Mouse (Mus musculus) forebrain, embryonic 12.5 days (tissue): ENCODE data around the gene 2310057M21Rik. TPM values are rescaled to one million over a fixed set of nuclear protein-coding genes. Genes with fewer than 3 reads are reported as not detected.
"Not testable (repeated sequence)": the region's sequence is repeated elsewhere in the genome, so short reads cannot be mapped to it uniquely, and the experiment has no call there.

Experiments
- ATAC-seq: fragments of 200-750 bp; cut with Nextera tagmentation; 2 replicates; pipeline ENCODE4 v1.8.0; 2017; ENCODE audit warnings: moderate TSS enrichment; ENCODE audit not compliant: low FRiP score
- H3K27ac ChIP-seq: fragments of 300-500 bp; sonication (generic); 2 replicates; pipeline ENCODE4 v1.5.1; 2016; ENCODE audit warnings: mild to moderate bottlenecking
- H3K27me3 ChIP-seq: fragments of 300-500 bp; sonication (generic); 2 replicates; pipeline ENCODE4 v1.6.1; 2016; ENCODE audit warnings: mild to moderate bottlenecking
- H3K36me3 ChIP-seq: fragments of 300-500 bp; sonication (generic); replicated peaks from 2 replicates; pipeline ENCODE4 v1.6.1; 2016; ENCODE audit warnings: mild to moderate bottlenecking
- H3K4me1 ChIP-seq: fragments of 300-500 bp; sonication (generic); 2 replicates; pipeline ENCODE4 v1.6.1; 2016
- H3K4me2 ChIP-seq: fragments of 300-500 bp; sonication (generic); 2 replicates; pipeline ENCODE4 v1.6.1; 2016; ENCODE audit warnings: mild to moderate bottlenecking, moderate library complexity
- H3K4me3 ChIP-seq: fragments of 300-500 bp; sonication (generic); replicated peaks from 2 replicates; pipeline ENCODE4 v1.5.1; 2016; ENCODE audit warnings: mild to moderate bottlenecking
- H3K9ac ChIP-seq: fragments of 300-500 bp; sonication (generic); 2 replicates; pipeline ENCODE4 v1.6.1; 2016; ENCODE audit warnings: mild to moderate bottlenecking
- H3K9me3 ChIP-seq: fragments of 300-500 bp; sonication (generic); 2 replicates; pipeline ENCODE4 v1.6.1; 2016
- WGBS: fragments of 180-500 bp; shearing (Covaris S2); methylation state at CpG from one replicate; pipeline ENCODE4 v1.1.7; 2016; 5-methylcytosine and 5-hydroxymethylcytosine counted together
- polyA plus RNA-seq: library from polyadenylated mRNA; unstranded; fragments of >200 nt; fragmentation: Nextera tagmentation; extraction: Ambion mirVana; gene quantifications from 2 replicates; pipeline ENCODE4 v1.2.1, GENCODE M21; 2016

The 2310057M21Rik gene
- 17.3 and 20.8 TPM in 2 replicates for polyA plus RNA-seq

DNA sequence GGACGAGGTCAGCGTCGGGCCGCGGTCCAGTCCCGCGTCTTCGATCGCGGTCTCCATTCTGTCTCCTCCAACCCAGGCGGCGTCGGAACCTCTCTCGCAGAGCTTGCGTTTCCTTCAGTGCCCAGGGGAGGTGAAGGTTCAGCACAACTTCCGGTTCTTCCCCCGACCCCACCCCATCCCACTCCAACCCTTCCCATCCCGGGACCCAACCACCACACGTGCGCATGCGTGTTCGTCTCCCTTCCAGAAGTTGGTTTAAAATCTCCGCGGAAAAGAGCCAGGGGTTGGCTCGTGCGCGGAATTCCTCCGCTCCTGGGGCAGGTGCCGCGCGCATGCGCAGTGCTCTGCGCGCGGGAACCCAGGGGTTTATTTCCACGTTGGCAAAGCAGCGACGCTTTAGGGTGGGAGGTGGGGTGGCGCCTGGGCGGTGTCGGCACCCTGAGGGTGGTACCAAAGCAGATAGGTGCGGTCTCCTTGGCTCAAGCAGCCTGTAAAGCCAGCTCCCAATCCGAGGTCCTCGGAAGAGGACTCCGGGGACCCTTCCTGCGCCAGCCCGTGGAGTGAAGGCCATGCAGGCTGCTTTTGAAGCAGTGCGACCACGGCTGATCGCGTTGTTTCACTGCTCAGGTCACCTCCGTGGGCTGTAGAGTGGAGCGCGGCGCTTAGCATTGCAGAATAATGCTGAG lies at the start of gene 2310057M21Rik:
2310057M21Rik (minus strand) TSS at position 145 of the 686 bp plus-strand sequence.
- ATAC-seq: peak; percentile 97
- under 1% methylated on average over 55 of the region's 55 CpGs for WGBS
- Histone ChIP-seq H3K4me2 (peak within 1 kb of the TSS; percentile 73), H3K9ac (peak within 1 kb of the TSS; percentile 81), H3K4me3 (peak within 1 kb of the TSS; percentile 78), H3K27ac (peak within 1 kb of the TSS; percentile 82), H3K27me3 (peaks cover 6% of the 10 kb centered on the region), H3K4me1 (peaks cover 15% of the 10 kb centered on the region), H3K36me3 (peaks cover 12% of the 10 kb centered on the region), H3K9me3 (no peaks in the 10 kb centered on the region)

DNA sequence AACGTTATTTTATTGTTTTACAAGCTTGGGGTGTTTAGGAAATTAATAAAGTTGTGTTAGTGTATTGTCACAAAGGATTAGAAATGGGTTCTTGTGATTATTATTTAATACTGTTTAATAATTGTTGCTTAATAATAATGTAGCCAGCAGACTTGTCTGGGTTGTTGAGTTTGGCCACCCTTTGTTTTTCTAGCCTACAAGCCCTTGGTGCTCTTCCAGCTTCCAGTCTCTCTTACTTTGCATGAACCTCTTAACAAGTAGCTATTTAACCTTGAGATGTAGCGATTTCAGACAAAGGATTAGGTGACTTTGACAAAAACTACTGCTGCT lies 49.3 kb upstream of the 2310057M21Rik start:
- H3K36me3 ChIP-seq: no peaks in the 10 kb centered on the region; the same call in 1 of the 2 replicates
- no peak overlapping the region for H3K9ac ChIP-seq
- 83% methylated on average over 2 of the region's 2 CpGs for WGBS
- ATAC-seq: no peak
- H3K4me3 ChIP-seq: no peak overlapping the region
- no peak overlapping the region for H3K4me2 ChIP-seq
- peaks cover 20% of the 10 kb centered on the region for H3K4me1 ChIP-seq
- no peaks in the 10 kb centered on the region for H3K27me3 ChIP-seq
- H3K27ac ChIP-seq: no peak overlapping the region
- no peaks in the 10 kb centered on the region for H3K9me3 ChIP-seq

DNA sequence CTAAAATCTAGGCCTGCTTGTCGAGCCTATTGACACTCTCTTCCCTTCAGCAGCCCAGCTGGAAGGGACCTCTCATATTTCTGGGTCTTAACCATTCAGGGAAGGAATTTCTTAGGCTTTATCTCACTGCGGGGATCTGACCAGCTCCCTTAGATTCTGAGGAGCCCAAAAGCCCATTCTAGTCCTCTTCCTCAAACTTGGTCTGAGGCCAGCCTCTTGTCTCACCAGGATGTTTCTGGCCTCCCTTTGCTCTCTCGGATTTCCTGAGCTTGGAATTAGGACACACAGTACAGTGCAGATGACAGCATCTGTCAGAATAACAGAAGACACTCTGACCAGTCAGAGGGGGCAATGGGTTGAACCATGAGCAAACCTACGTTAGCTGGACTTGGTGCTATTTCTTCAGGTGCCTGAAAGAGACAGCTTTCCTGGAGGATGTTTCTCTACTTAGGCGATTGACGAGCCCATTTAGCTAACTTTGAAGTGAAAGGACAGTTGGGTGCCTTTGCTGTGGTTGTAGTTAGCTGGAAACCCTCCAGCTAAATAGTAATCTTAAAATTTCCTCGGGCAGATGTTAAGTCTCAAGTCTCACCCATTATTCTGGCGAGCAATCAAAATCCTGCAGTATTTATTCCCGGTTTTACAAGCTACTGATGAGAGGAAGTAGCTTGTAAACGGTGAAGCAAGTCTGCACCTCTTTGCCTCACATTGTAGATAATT lies 48.8 kb upstream of the 2310057M21Rik start:
- H3K27ac ChIP-seq: no peak overlapping the region
- H3K27me3 ChIP-seq: no peaks in the 10 kb centered on the region
- no peaks in the 10 kb centered on the region for H3K9me3 ChIP-seq
- peak overlapping the region; percentile 65 for H3K4me2 ChIP-seq
- H3K9ac ChIP-seq: peak overlapping the region; percentile 62
- peak overlapping the region; percentile 79 for H3K4me3 ChIP-seq
- no peaks in the 10 kb centered on the region; the same call in 1 of the 2 replicates for H3K36me3 ChIP-seq
- peaks cover 20% of the 10 kb centered on the region for H3K4me1 ChIP-seq
- 68% methylated on average over 10 of the region's 10 CpGs for WGBS
- ATAC-seq: no peak

DNA sequence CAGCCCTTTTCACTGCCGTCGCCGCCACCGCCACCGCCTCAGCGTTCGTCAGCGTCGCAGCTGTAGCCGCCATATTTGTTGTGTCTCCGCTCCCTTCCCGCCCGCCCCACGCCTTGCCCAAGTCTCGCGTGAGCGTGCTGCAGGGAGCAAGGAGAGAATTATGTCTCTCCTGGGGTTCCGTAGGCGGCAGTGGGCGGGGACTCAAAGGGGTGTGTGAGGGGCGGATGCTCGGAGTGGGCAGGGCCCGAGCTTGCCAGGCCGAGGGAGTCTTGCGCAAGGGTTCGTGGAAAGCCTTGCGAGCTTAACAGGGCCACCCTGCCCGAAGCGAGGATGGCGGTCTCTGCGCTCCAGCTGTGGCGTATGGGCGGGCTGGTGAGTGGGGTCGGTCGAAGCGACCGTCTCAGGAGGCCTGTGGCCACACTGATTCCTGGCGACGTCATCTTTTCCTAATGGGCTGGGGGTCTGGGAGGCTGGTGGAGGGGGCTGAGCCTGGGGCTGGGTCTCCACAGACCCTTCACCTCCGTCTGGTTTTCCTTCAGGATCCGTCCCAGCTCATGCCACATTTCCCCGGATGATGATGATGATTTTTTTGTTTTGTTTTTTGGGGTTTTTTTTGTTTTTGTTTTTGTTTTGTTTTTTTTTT lies 48.0 kb upstream of the 2310057M21Rik start, which contains the start of the genes Ikzf5 and Acadsb:
Ikzf5 (minus strand) TSS at position 106 of the 643 bp plus-strand sequence.
Acadsb (plus strand) TSS at position 186 of the 643 bp plus-strand sequence.
- Histone ChIP-seq H3K27ac (peak within 1 kb of the TSS; percentile 74), H3K4me1 (peaks cover 20% of the 10 kb centered on the region), H3K36me3 (no peaks in the 10 kb centered on the region; the same call in 1 of the 2 replicates), H3K9ac (peak within 1 kb of the TSS; percentile 93), H3K27me3 (no peaks in the 10 kb centered on the region), H3K9me3 (no peaks in the 10 kb centered on the region), H3K4me2 (peak within 1 kb of the TSS; percentile 65), H3K4me3 (peak within 1 kb of the TSS; percentile 79)
- under 1% methylated on average over 42 of the region's 42 CpGs for WGBS
- peak; percentile 99 for ATAC-seq

DNA sequence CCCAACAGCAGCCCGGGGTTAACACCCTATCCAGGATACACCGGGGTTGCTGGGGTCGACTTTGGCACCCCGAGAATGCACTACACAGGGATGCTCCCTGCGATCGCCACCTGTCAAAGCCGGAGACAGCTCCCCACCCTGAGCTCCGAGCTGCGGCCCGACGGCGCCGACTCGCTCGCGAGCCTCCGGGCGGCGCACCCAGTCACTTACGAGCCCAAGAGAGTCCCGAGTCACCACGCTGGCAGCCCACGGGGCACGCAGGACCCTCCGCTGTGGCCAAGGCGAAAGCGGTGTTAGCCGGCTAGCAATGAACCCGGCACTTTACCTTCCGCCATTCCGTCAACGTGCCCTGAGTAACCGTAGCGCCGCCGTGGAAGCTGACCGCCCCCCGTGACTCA lies 47.4 kb upstream of the 2310057M21Rik start:
- ATAC-seq: peak; percentile 67
- under 1% methylated on average over 38 of the region's 38 CpGs for WGBS
- Histone ChIP-seq H3K9me3 (no peaks in the 10 kb centered on the region), H3K4me3 (peak overlapping the region; percentile 79), H3K27ac (peak overlapping the region; percentile 74; the same call in 1 of the 2 replicates), H3K4me2 (peak overlapping the region; percentile 65), H3K27me3 (no peaks in the 10 kb centered on the region), H3K4me1 (peaks cover 20% of the 10 kb centered on the region), H3K36me3 (no peaks in the 10 kb centered on the region; the same call in 1 of the 2 replicates), H3K9ac (peak overlapping the region; percentile 93)

DNA sequence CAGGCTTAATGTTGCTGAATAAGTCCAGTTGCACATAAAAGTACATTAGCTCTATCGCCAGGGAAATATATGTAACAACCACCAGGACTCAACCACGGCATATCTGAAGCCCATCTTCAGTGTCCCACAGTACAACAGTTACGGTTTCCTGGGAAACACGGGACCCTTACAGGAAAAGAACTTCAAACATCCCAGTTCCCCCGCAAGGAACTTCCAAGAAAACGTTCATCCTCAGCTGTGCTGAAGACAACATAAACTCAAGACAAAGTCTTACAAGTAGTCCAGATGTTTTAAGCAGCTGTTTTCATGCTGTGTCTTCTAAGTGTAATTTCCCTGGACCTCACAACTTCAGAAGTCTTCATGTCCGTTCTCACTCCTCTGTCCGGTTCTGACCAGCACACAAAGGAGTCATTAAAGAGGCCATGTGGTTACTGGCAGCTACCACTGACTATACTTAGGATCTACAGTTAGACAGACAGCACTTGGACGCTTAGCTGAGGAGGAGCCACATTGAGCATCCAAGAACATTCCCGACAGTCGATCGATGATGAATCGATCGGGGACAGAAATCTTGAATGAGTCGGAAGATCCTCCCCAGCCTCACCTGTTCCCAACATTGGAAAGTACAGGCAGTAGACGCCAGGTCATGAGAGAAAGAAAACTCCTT lies 46.9 kb upstream of the 2310057M21Rik start:
- Histone ChIP-seq H3K4me1 (peaks cover 20% of the 10 kb centered on the region), H3K9ac (peak overlapping the region; percentile 93), H3K36me3 (no peaks in the 10 kb centered on the region; the same call in 1 of the 2 replicates), H3K27ac (no peak overlapping the region; the same call in 1 of the 2 replicates), H3K9me3 (no peaks in the 10 kb centered on the region), H3K27me3 (no peaks in the 10 kb centered on the region), H3K4me2 (peak overlapping the region; percentile 65), H3K4me3 (peak overlapping the region; percentile 79)
- ATAC-seq: no peak
- WGBS: 9% methylated on average over 16 of the region's 16 CpGs

DNA sequence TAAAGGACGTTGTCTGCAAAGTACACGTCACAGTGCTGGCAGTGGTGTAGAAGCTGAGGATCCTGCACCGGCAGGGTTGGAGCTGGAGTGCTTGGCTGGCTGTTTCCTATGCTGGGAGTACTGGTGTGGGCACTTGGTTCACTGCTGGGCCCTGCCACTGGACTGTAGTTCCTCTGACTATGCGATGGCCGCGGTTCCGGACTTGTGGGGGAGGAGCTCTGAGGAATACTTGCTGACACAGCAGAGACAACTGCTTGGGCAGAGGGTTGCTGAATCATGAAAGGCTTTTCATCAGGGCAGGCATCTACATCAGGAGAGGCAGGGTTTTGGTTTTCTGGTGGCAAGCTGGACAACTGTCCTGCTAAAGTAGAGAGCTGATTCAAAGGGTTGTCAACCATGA lies 29.2 kb upstream of the 2310057M21Rik start:
- H3K4me1 ChIP-seq, ATAC-seq: not testable (repeated sequence)
- WGBS: 90% methylated on average over 7 of the region's 7 CpGs

DNA sequence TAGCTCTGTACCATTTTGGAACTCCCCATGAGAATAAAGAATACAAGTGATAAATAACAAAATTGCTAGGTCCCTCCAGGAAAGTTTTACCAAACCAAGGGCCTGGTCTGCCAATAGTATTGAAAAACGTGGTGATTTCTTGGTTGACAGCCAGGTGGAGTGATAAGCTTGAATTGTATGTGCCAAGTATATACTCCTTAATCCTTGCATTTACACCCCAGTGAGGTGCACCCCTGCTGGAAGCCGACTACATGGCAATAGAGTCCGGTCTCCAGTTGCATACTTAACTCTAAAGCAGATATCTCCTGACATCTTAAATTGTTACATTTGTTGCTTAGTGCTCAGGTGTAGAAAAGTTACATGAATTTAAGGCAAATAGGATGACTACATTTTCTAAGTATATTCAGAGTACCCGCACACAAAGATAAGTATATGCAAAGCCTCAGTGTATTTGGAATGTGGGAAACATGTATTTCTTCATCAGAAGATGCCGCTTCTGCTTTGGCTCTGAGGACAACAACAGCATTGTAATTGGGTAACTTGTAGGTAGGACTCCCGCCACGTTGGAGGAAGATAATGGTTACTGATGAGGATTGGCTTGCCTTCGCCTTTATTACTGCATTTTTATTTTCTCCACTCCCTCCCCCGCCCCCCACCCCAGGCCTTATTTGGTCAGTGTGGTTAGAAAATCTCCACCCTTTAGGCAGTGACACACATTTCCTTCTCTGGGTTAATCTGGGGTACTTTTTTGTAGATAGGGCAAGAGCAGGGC lies 9.5 kb upstream of the 2310057M21Rik start:
- H3K9me3 ChIP-seq: no peaks in the 10 kb centered on the region
- peaks cover 11% of the 10 kb centered on the region; the same call in 1 of the 2 replicates for H3K4me1 ChIP-seq
- H3K27me3 ChIP-seq: peaks cover 3% of the 10 kb centered on the region; the same call in 1 of the 2 replicates
- ATAC-seq: no peak
- peak overlapping the region; percentile 78 for H3K4me3 ChIP-seq
- no peak overlapping the region for H3K27ac ChIP-seq
- H3K36me3 ChIP-seq: no peaks in the 10 kb centered on the region
- H3K9ac ChIP-seq: peak overlapping the region; percentile 93; the same call in 1 of the 2 replicates
- H3K4me2 ChIP-seq: peak overlapping the region; percentile 78
- WGBS: 73% methylated on average over 9 of the region's 9 CpGs

More for the DNA sequence above, 29.2 kb upstream of the 2310057M21Rik start:
- H3K36me3 ChIP-seq: peaks cover 32% of the 10 kb centered on the region
- not testable (repeated sequence) for H3K9ac ChIP-seq, H3K27ac ChIP-seq, H3K9me3 ChIP-seq, H3K27me3 ChIP-seq, H3K4me2 ChIP-seq, H3K4me3 ChIP-seq

DNA sequence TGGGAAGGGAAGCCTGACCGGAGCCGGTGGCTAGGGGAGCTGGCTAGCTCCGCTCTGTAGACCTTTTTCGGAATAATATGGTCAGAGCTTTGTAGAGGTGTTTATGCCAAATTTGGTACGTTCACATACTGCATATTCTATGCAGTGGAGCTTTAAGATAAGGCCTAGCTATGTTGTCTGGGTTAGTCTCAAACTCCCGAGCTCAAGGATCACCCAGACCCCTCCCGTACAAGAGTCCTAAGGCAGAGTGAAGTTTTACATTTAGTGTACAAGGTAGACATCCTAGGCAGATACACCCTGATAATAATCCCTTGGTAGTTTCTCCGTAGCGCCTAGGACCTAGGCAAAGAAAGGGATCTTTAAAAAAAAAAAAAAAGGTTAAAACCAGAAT lies 8.9 kb upstream of the 2310057M21Rik start:
- H3K36me3 ChIP-seq: no peaks in the 10 kb centered on the region
- H3K4me2 ChIP-seq: peak overlapping the region; percentile 78
- H3K9me3 ChIP-seq: no peaks in the 10 kb centered on the region
- H3K9ac ChIP-seq: peak overlapping the region; percentile 93
- peak overlapping the region; percentile 78 for H3K4me3 ChIP-seq
- 9% methylated on average over 9 of the region's 9 CpGs for WGBS
- peak; percentile 49 for ATAC-seq
- peak overlapping the region; percentile 90 for H3K27ac ChIP-seq
- peaks cover 11% of the 10 kb centered on the region; the same call in 1 of the 2 replicates for H3K4me1 ChIP-seq
- peaks cover 4% of the 10 kb centered on the region; the same call in 1 of the 2 replicates for H3K27me3 ChIP-seq

DNA sequence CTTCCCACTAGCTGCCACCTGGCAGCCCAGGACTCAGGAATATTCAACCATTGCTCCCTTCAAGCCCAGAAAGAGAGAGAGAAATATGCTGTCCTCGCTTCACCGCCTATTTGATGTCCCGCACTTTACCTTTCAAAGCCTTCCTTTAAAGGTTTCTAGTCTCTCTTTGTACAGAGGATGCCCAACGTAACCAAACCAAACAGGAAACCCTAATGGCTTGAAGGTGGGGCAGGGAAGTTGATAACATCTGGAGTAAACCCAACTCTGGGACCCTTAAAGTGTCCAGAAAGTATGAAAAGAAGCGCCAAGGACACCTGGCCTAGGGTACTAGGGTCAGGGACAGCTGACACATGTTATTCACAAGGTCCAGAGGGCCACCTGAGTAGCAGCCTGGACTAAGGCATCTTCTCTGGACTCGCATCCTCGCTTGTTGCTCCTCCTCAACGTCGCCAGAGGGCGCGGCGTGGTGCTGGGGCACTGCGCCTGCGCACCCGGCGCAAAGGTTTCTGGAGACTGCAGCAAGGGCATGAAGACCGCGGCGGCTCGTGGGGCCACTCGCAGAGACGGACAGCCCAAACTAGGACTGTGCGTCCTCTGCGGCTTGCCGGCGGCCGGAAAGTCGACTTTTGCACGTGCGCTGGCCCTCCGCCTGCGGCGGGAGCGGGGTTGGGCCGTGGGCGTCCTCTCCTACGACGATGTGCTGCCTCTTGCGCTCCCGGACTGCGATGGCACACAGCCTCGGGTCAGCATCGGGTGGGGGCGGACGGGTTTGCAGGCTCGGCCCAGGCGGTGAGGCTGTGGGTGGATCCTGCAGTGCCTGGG lies 8.3 kb upstream of the 2310057M21Rik start, which contains the start of gene Pstk:
Pstk (plus strand) TSS at position 494 of the 822 bp plus-strand sequence.
- Histone ChIP-seq H3K4me3 (peak within 1 kb of the TSS; percentile 78), H3K36me3 (no peaks in the 10 kb centered on the region), H3K4me1 (peaks cover 11% of the 10 kb centered on the region; the same call in 1 of the 2 replicates), H3K27me3 (peaks cover 4% of the 10 kb centered on the region; the same call in 1 of the 2 replicates), H3K9me3 (no peaks in the 10 kb centered on the region), H3K4me2 (peak within 1 kb of the TSS; percentile 78), H3K9ac (peak within 1 kb of the TSS; percentile 93), H3K27ac (peak within 1 kb of the TSS; percentile 90)
- peak; percentile 95 for ATAC-seq
- 6% methylated on average over 46 of the region's 47 CpGs for WGBS
